In the genomic region with DNA sequence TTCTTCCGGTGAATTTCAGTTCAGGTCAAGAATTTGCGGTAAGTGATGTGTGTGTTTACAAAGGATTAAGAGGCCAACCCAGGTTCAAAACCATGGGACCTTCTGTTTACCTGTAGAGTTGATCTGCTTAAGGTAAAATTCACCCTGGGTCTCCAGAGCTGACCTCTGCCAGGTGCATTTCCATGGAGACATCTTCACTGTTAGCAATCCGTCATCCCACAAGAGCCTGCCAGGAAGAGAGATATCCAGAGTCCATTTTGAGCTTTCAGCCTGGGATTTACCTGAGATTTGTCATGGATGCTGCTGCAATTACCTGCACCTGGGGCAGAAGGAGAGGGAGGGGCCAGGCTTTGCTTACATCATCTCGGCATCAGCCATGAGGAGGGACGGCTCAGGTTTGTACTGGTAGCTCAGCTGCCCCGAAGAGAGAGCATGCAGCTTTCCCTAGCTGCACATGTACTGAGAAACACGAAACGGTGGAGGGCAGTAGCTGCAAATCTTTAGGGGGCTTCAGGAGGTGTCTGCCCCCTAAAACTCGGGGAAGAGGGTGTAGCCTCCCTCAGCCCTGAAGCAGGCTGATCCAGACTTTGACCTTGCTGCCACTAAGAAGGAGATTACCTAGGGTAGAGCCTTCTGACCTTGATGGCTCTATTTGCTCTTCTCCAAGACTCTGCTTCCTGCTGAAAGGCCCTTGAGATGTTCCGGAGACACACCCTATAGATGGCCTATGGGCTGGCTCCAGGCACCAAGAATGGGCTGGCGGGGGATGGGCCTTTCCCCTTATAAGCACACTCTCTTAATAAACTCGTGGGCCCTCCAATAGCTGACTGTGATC, we compare ENCODE assay signal across 15 mouse cellular contexts.
"Had no signal": no experiment of that assay in that cellular context is flagged by ENCODE, and none has a peak within 500 bp of the region (broad histone marks: within the 10 kb centered on the region; RNA-seq: fewer than 3 reads in every experiment).

No protein-coding gene starts in this region.

- H3K27ac ChIP-seq: limb, embryonic 13.5 days; liver, embryonic 15.5 days; midbrain, embryonic 10.5 days; neural tube, embryonic 15.5 days had no signal

- H3K36me3 ChIP-seq: limb, embryonic 13.5 days; liver, embryonic 15.5 days; midbrain, embryonic 10.5 days; neural tube, embryonic 15.5 days had no signal

- ATAC-seq: lung, postnatal 0 days had no signal

- H3K27me3 ChIP-seq: limb, embryonic 13.5 days; liver, embryonic 15.5 days; neural tube, embryonic 15.5 days had no signal

- H3K4me3 ChIP-seq: limb, embryonic 13.5 days; liver, embryonic 15.5 days; midbrain, embryonic 10.5 days; myocyte; neural tube, embryonic 15.5 days had no signal

- H3K9me3 ChIP-seq: limb, embryonic 13.5 days; liver, embryonic 15.5 days; midbrain, embryonic 10.5 days; neural tube, embryonic 15.5 days had no signal

- H3K4me2 ChIP-seq: limb, embryonic 13.5 days; liver, embryonic 11.5 days; liver, embryonic 15.5 days; neural tube, embryonic 15.5 days had no signal

- DNase-seq: kidney, postnatal 10 days; kidney, postnatal 4 days; lung, adult 2 months; lung, postnatal 4 days; midbrain, embryonic 14.5 days; right cerebral cortex, adult 18-20 months; right cerebral cortex, postnatal 25 days; thymus, postnatal 4 days had no signal

- H3K4me1 ChIP-seq: liver, embryonic 15.5 days; midbrain, embryonic 10.5 days had no signal

- H3K9ac ChIP-seq: limb, embryonic 13.5 days; liver, embryonic 15.5 days; neural tube, embryonic 15.5 days had no signal
